Mouse (Mus musculus) lung, postnatal 4 days (tissue): ENCODE measurements around the gene Zfp809.

Source experiments
- DNase-seq, 2 experiments: peaks; one replicate each; pipeline ENCODE4 v3.0.0; 2021

Gene Zfp809

DNA sequence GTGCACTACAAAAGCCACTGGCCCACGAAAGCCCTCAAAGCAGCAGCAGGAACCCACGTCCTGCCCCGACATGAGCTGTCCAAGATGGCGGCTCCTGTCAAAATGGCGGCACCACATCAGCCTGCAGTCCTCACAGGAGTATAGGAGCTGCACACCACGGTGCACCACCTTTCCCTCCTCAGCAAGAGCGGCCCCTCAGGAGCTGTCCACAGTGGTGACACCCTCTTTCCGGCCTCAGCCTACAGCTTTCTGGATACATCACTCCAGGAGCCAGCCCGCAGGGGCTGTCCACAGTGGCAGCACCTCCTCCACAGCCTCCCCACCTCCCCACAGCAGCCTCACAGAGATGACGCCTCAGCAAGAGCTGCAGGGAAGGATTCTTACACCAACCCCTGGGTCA, 37.1 kb downstream of the Zfp809 start:
- DNase-seq: peak in 1 of 2 experiments; percentile 24

DNA sequence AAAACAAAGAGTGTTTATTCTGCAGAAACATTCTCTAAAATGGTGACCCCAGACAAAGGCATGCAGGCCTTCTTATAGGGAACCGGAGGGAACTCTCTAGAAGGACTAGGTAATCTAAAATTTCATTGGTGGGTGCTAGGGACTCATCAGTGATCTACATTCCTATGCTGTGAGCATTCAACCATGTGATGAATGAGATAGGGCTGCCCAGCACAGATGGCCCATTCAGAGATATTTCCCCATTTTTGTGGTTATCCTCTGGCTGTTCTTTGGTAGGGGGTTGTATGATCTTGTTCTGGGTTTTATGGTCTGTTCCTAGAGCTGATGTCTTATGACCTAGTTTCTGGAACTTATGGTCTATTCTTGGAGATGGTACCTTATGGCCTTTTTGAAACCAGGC, 43.4 kb downstream of the Zfp809 start:
- no peak for DNase-seq

DNA sequence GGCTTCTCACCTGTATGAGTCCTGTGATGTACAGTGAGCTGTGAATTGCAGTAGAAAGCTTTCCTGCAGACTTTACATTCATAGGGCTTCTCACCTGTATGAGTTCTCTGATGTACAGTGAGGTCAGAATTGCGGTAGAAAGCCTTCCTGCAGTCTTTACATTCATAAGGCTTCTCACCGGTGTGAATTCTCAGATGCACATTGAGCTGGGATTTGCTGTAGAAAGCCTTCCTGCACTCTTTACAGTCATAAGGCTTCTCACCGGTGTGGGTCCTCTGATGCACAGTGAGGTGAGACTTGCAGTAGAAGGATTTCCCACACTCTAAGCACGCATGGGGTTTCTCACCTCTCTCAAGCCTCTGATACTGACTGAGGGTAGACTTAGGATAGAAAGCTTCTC, 53.2 kb downstream of the Zfp809 start:
- DNase-seq: no peak
